Mouse (Mus musculus): ENCODE data around the gene Ina. TPM values are rescaled to one million over a fixed set of nuclear protein-coding genes. Genes with fewer than 3 reads are reported as not detected.

Ina gene
- polyA plus RNA-seq, 2 experiments, result 0.02 TPM; not detected in 1

- Histone ChIP-seq H3K27me3 (ENCODE audit: control insufficient read depth, insufficient read depth, low read length) (no peaks in the 10 kb centered on the region), H3K27ac (no peak overlapping the region), H3K4me1 (replicated peaks; ENCODE audit: control insufficient read depth in 2 of 2, insufficient read depth in 2 of 2, low read length in 1 of 2) (no peaks in the 10 kb centered on the region), H3K4me3 (ENCODE audit: insufficient read depth in 1 of 2, low read depth in 2 of 2, low read length in 2 of 2) (no peak overlapping the region), H3K9ac (replicated peaks) (no peak overlapping the region), H3K36me3 (replicated peaks; ENCODE audit: control insufficient read depth, insufficient read depth, low read depth) (peaks cover 20% of the 10 kb centered on the region), H3K9me3 (ENCODE audit: control insufficient read depth, low read length) (no peaks in the 10 kb centered on the region), H3K4me2 (ENCODE audit: low read depth) (no peak overlapping the region)
- ATAC-seq (ENCODE audit: insufficient read depth), result no peak
- no peak for TF ChIP-seq CTCF (IDR thresholded peaks at IDR 0.05; ENCODE audit: low read depth)
- no peak for TF ChIP-seq EP300 (IDR thresholded peaks at IDR 0.05; ENCODE audit: low read depth)
- 83% methylated on average over 3 of the region's 3 CpGs for WGBS (ENCODE audit: insufficient replicate concordance)
- DNase-seq (ENCODE audit: low read depth in 3 of 3, low spot score in 3 of 3), result no peak
These were observed 22.1 kb downstream of the Ina start for GRCm38 (mm10) chr19:47036596-47036995.

DNA sequence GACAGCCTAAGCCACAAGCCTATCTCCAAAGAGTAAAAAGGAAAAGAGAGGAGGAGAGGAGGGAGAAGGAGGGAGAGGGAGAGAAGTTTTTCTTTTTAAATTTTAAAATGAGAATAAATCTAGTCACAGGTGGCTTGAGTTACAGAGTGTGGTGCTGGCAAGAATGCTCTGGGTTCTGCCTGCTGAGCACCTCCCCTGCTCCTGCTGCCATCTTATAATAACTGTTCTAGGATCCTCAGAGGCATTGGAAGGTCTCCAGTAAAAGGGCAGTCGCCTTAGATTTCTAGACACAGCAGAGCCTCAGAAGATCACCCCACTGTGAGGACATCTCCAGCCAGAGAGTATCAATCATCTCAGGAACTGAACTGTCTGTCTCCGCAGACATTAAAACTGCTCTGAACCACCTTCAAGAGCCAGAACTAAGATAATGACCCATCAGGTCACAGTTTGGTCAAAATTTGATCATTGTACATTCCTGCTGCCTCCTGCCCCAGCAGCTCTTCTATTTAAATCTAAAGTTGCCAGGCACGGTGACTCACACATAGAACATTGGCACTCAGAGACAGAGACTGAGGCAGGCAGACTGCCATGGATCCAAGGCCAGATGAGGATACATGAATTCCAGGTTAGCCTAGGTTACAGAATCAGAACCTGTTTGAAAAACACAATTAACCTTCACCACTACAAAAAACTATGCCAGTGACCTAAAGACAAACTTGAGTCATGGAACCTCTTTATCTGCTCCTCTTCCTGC is 26.4 kb downstream of the Ina start:
- Histone ChIP-seq H3K4me3 (ENCODE audit: insufficient read depth in 1 of 2, low read depth in 2 of 2, low read length in 2 of 2) (no peak overlapping the region), H3K27ac (no peak overlapping the region), H3K27me3 (ENCODE audit: control insufficient read depth, insufficient read depth, low read length) (no peaks in the 10 kb centered on the region), H3K36me3 (replicated peaks; ENCODE audit: control insufficient read depth, insufficient read depth, low read depth) (peaks cover 9% of the 10 kb centered on the region), H3K4me1 (replicated peaks; ENCODE audit: control insufficient read depth in 2 of 2, insufficient read depth in 2 of 2, low read length in 1 of 2) (no peaks in the 10 kb centered on the region), H3K9me3 (ENCODE audit: control insufficient read depth, low read length) (no peaks in the 10 kb centered on the region), H3K4me2 (ENCODE audit: low read depth) (no peak overlapping the region), H3K9ac (replicated peaks) (no peak overlapping the region)
- DNase-seq (ENCODE audit: low read depth in 3 of 3, low spot score in 3 of 3), result no peak
- 69% methylated on average over 3 of the region's 3 CpGs for WGBS (ENCODE audit: insufficient replicate concordance)
- ATAC-seq (ENCODE audit: insufficient read depth), result no peak
- TF ChIP-seq CTCF (IDR thresholded peaks at IDR 0.05; ENCODE audit: low read depth) (no peak), EP300 (IDR thresholded peaks at IDR 0.05; ENCODE audit: low read depth) (no peak)

- Histone ChIP-seq H3K9me3 (ENCODE audit: control insufficient read depth, low read length) (no peaks in the 10 kb centered on the region), H3K4me3 (ENCODE audit: insufficient read depth in 1 of 2, low read depth in 2 of 2, low read length in 2 of 2) (no peak overlapping the region), H3K4me2 (ENCODE audit: low read depth) (no peak overlapping the region), H3K27me3 (ENCODE audit: control insufficient read depth, insufficient read depth, low read length) (no peaks in the 10 kb centered on the region), H3K9ac (replicated peaks) (no peak overlapping the region), H3K27ac (no peak overlapping the region), H3K36me3 (replicated peaks; ENCODE audit: control insufficient read depth, insufficient read depth, low read depth) (peaks cover 12% of the 10 kb centered on the region), H3K4me1 (replicated peaks; ENCODE audit: control insufficient read depth in 2 of 2, insufficient read depth in 2 of 2, low read length in 1 of 2) (no peaks in the 10 kb centered on the region)
- ATAC-seq (ENCODE audit: insufficient read depth) (no peak), DNase-seq (ENCODE audit: low read depth in 3 of 3, low spot score in 3 of 3) (no peak)
- 68% methylated on average over 3 of the region's 3 CpGs for WGBS (ENCODE audit: insufficient replicate concordance)
- TF ChIP-seq CTCF (IDR thresholded peaks at IDR 0.05; ENCODE audit: low read depth) (peak; percentile 36), EP300 (IDR thresholded peaks at IDR 0.05; ENCODE audit: low read depth) (no peak)
These were observed 29.1 kb downstream of the Ina start for GRCm38 (mm10) chr19:47043608-47044007.

- H3K27me3 ChIP-seq (ENCODE audit: control insufficient read depth, insufficient read depth, low read length), result no peaks in the 10 kb centered on the region
- no peaks in the 10 kb centered on the region for H3K9me3 ChIP-seq (ENCODE audit: control insufficient read depth, low read length)
- H3K9ac ChIP-seq (replicated peaks), result no peak overlapping the region
- no peak overlapping the region for H3K4me3 ChIP-seq (ENCODE audit: insufficient read depth in 1 of 2, low read depth in 2 of 2, low read length in 2 of 2)
- H3K4me1 ChIP-seq (replicated peaks; ENCODE audit: control insufficient read depth in 2 of 2, insufficient read depth in 2 of 2, low read length in 1 of 2), result peaks cover 13 to 15% of the 10 kb centered on the region in 2 experiments
- no peak overlapping the region for H3K4me2 ChIP-seq (ENCODE audit: low read depth)
- WGBS (ENCODE audit: insufficient replicate concordance), result 86% methylated on average over 1 of the region's 1 CpGs
- no peak for ATAC-seq (ENCODE audit: insufficient read depth)
- H3K27ac ChIP-seq, result no peak overlapping the region
- H3K36me3 ChIP-seq (replicated peaks; ENCODE audit: control insufficient read depth, insufficient read depth, low read depth), result peaks cover 5% of the 10 kb centered on the region
- DNase-seq (ENCODE audit: low read depth in 3 of 3, low spot score in 3 of 3), result no peak
- TF ChIP-seq EP300 (IDR thresholded peaks at IDR 0.05; ENCODE audit: low read depth) (no peak), CTCF (IDR thresholded peaks at IDR 0.05; ENCODE audit: low read depth) (peak; percentile 37; the same call in 1 of the 2 replicates)
These were observed 31.8 kb downstream of the Ina start for GRCm38 (mm10) chr19:47046343-47046742.

GRCm38 (mm10) chr19:47047236-47047833 is 32.8 kb downstream of the Ina start:
- DNase-seq (ENCODE audit: low read depth in 3 of 3, low spot score in 3 of 3) (no peak), ATAC-seq (ENCODE audit: insufficient read depth) (no peak)
- WGBS (ENCODE audit: insufficient replicate concordance), result 76% methylated on average over 13 of the region's 13 CpGs
- H3K27ac ChIP-seq, result no peak overlapping the region
- TF ChIP-seq CTCF (IDR thresholded peaks at IDR 0.05; ENCODE audit: low read depth), result no peak
- TF ChIP-seq EP300 (IDR thresholded peaks at IDR 0.05; ENCODE audit: low read depth), result no peak
- peaks cover 5% of the 10 kb centered on the region for H3K36me3 ChIP-seq (replicated peaks; ENCODE audit: control insufficient read depth, insufficient read depth, low read depth)
- H3K27me3 ChIP-seq (ENCODE audit: control insufficient read depth, insufficient read depth, low read length), result no peaks in the 10 kb centered on the region
- peaks cover 13 to 15% of the 10 kb centered on the region in 2 experiments for H3K4me1 ChIP-seq (replicated peaks; ENCODE audit: control insufficient read depth in 2 of 2, insufficient read depth in 2 of 2, low read length in 1 of 2)
- no peak overlapping the region for H3K4me3 ChIP-seq (ENCODE audit: insufficient read depth in 1 of 2, low read depth in 2 of 2, low read length in 2 of 2)
- no peak overlapping the region for H3K4me2 ChIP-seq (ENCODE audit: low read depth)
- no peak overlapping the region for H3K9ac ChIP-seq (replicated peaks)
- no peaks in the 10 kb centered on the region for H3K9me3 ChIP-seq (ENCODE audit: control insufficient read depth, low read length)
